Mouse (Mus musculus): ENCODE measurements at regions not wholly inside any gene's neighbourhood (a gene's known extent, or its start where the extent isn't known, plus 50 kb on each side); places are given as distances from the start of the nearest gene placed in this dataset.

GRCm38 (mm10) chr6:13305873-13306272 is 81.1 kb upstream of the Vwde start:
- DNase-seq (ENCODE audit: extremely low spot score): no peak

- DNase-seq (ENCODE audit: extremely low spot score): no peak
These were observed 73.4 kb upstream of the Vwde start for GRCm38 (mm10) chr6:13298171-13298570.

DNA sequence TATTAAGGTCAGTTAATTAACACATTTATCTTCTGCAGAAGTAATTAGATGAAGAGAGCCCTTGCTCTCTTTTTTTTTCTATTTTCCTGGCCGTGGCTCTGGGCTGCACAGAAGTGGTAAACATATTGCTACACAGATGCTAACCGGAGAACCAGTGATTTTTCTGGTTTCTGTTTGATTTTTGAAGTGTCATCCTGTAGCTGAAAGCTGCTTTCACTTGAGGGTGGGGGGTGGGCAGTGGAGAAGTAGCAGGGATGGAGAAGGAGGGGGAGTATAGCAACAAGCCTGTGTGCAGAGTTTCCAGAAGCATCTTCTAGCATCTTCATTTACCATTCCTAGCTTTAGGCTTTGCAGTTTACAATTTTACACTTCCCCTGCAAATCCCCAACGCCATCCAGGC is 72.3 kb upstream of the Vwde start:
- no peak for DNase-seq (ENCODE audit: extremely low spot score)

DNA sequence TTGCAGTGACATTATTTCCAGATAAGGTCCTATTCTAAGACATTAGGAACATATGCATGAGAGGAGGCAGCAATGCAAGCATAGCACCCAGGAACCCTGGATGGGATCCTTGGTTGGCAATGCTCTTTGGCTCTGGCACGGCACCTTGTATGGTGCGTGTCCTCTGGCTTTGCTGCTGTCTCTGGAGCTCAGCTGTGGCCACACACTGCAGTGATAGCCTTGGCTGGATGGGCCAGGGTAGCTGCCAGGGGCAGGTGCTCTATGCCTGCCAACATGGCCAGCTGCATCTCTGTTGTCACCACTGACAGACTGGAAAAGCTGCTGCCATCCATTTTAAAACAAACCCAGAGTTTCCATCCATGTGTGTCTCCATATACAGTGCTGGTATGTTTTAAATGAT is 71.3 kb upstream of the Vwde start:
- no peak for DNase-seq (ENCODE audit: extremely low spot score)

- no peak for DNase-seq (ENCODE audit: extremely low spot score)
These were observed 69.6 kb upstream of the Vwde start for GRCm38 (mm10) chr6:13294393-13294792.

GRCm38 (mm10) chr6:13288500-13288899 is 63.7 kb upstream of the Vwde start:
- no peak for DNase-seq (ENCODE audit: extremely low spot score)

DNA sequence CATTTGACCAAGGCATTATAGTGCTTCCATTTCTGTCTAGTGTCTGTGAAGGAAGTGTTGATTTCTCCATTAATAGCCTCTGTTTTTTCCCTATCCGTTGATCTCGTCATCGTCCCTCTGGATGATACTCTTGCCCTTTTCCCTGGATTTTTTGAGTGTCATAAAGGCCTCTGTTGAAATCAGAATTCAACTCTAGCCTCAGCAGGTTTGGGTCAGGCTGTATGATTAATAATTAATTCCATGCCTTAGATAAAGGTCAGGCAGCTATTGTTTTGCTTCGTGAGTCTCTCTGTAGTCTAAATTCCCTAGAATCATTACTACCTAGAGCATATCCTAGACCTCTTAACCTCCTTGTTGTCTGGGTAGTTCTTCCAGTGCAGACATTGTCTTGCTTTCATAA is 63.0 kb upstream of the Vwde start:
- DNase-seq (ENCODE audit: extremely low spot score): no peak

- no peak for DNase-seq (ENCODE audit: extremely low spot score)
These were observed 61.9 kb upstream of the Vwde start for GRCm38 (mm10) chr6:13286542-13287273.

DNA sequence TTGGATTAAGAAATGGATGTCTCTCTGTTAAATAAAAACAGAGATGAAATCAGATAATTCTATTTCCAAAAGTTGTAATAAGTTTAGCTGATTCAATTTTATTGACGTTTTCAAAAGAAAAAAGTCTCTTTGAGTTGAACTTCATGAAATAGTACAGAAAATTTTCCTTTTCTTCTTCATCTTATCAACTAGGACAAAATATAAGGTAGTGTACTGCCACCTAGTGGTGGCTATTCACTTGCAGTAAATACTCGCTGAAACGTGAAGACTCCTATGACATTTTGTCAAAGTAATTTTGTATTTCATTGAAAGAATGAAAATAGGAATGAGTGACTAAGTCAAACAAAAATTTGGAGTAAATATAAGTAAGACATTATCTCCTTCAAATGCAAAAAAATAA is 56.1 kb upstream of the Vwde start:
- DNase-seq (ENCODE audit: extremely low spot score): peak; percentile 29
